Comparison of ENCODE assay signal across 8 mouse cellular contexts in the genomic region with DNA sequence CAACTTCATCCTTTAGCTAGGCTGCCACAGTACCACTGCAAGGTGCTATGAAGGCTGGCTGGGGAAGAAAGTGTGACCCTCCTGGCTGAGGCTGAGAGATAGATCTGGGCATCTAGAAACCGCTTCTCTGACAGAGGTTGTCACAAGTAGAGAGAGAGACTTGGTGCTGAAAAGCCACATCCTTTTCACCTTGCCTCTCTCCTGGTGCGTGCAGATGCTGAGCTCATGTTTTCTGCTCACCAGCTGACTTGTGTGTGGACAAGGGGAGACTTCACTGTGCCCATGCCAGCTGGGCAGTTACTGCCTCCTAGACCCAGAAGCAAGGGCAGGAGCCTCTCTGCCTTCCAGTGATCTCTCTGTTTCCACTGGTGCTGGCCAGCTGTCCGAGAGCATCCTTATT. TPM values are rescaled to one million over a fixed set of nuclear protein-coding genes. Genes with fewer than 3 reads are reported as not detected.
A peak's percentile ranks its signal among the peaks of the same experiment; 100 is the strongest.
DNase-seq lines count a peak whose midpoint lies in the region; ATAC-seq lines count a peak whose summit lies in the region.

No protein-coding gene starts in this region.

- peak overlapping the region; percentile 96 for H3K4me2 ChIP-seq in hindbrain, embryonic 13.5 days
- peak overlapping the region; percentile 81 for H3K4me2 ChIP-seq in midbrain, embryonic 16.5 days (ENCODE audit: low read length)

- peak overlapping the region; percentile 52; the same call in 1 of the 2 replicates for H3K27ac ChIP-seq in heart, embryonic 10.5 days
- no peak overlapping the region for H3K27ac ChIP-seq in hindbrain, embryonic 13.5 days
- H3K27ac ChIP-seq in midbrain, embryonic 16.5 days (ENCODE audit: low read length) = no peak overlapping the region

- no peak for DNase-seq in heart, embryonic 10.5 days (ENCODE audit: low spot score)
- DNase-seq in heart, postnatal 10 days = no peak
- peak; percentile 80 for DNase-seq in CD4-positive helper T cell, adult 2 months (ENCODE audit: low read depth, low spot score)
- DNase-seq in right cerebral cortex, adult 2 months (ENCODE audit: low spot score in 2 of 2) = no peak
- DNase-seq in right cerebral cortex, postnatal 10 days (ENCODE audit: low spot score in 2 of 2) = no peak
- no peak for DNase-seq in cerebellum, adult 18-20 months

- H3K4me3 ChIP-seq in heart, embryonic 10.5 days = peak overlapping the region; percentile 92; the same call in 1 of the 2 replicates
- no peak overlapping the region for H3K4me3 ChIP-seq in hindbrain, embryonic 13.5 days
- H3K4me3 ChIP-seq in midbrain, embryonic 16.5 days (ENCODE audit: low read depth, low read length) = no peak overlapping the region

- WGBS in heart, embryonic 10.5 days = 53% methylated on average over 3 of the region's 3 CpGs
- WGBS in hindbrain, embryonic 13.5 days = 69% methylated on average over 3 of the region's 3 CpGs
- WGBS in midbrain, embryonic 16.5 days = 66% methylated on average over 3 of the region's 3 CpGs

- no peak for ATAC-seq in hindbrain, embryonic 13.5 days (ENCODE audit: low FRiP score)
- no peak for ATAC-seq in midbrain, embryonic 16.5 days

- peak overlapping the region; percentile 49; the same call in 1 of the 2 replicates for H3K9ac ChIP-seq in hindbrain, embryonic 13.5 days
- no peak overlapping the region for H3K9ac ChIP-seq in midbrain, embryonic 16.5 days (ENCODE audit: low read depth, low read length)

- peaks cover 72% of the 10 kb centered on the region for H3K4me1 ChIP-seq in heart, embryonic 10.5 days
- peaks cover 63% of the 10 kb centered on the region for H3K4me1 ChIP-seq in hindbrain, embryonic 13.5 days (replicated peaks)
- no peaks in the 10 kb centered on the region; the same call in 1 of the 2 replicates for H3K4me1 ChIP-seq in midbrain, embryonic 16.5 days (ENCODE audit: control insufficient read depth, insufficient read depth, low read length)

- peaks cover 6% of the 10 kb centered on the region; the same call in 1 of the 2 replicates for H3K36me3 ChIP-seq in heart, embryonic 10.5 days
- no peaks in the 10 kb centered on the region for H3K36me3 ChIP-seq in hindbrain, embryonic 13.5 days
- no peaks in the 10 kb centered on the region for H3K36me3 ChIP-seq in midbrain, embryonic 16.5 days (ENCODE audit: control insufficient read depth, insufficient read depth, low read length)

- intact Hi-C loops in heart, postnatal 10 days (cut with DNase I) = no loop called here

- H3K9me3 ChIP-seq in heart, embryonic 10.5 days = no peaks in the 10 kb centered on the region
- H3K9me3 ChIP-seq in hindbrain, embryonic 13.5 days = no peaks in the 10 kb centered on the region
- no peaks in the 10 kb centered on the region for H3K9me3 ChIP-seq in midbrain, embryonic 16.5 days (replicated peaks; ENCODE audit: control insufficient read depth, low read length, poor library complexity, severe bottlenecking)

- H3K27me3 ChIP-seq in heart, embryonic 10.5 days (ENCODE audit: insufficient read depth, poor library complexity, severe bottlenecking) = no peaks in the 10 kb centered on the region
- H3K27me3 ChIP-seq in hindbrain, embryonic 13.5 days = no peaks in the 10 kb centered on the region
- no peaks in the 10 kb centered on the region for H3K27me3 ChIP-seq in midbrain, embryonic 16.5 days (ENCODE audit: control insufficient read depth, insufficient read depth, low read depth, low read length)

RNA-seq across cellular contexts. Expression of gene Heg1, which starts 3.6 kb away (rescaled TPM):
- polyA plus RNA-seq in heart, embryonic 10.5 days (2016; fragmentation: Nextera tagmentation; extraction: Ambion mirVana) = 26.3 and 33.0 TPM in 2 replicates
- 100 to 1,000 TPM; 234 to 263 TPM for total RNA-seq in heart, postnatal 10 days (2021)
- polyA plus RNA-seq in hindbrain, embryonic 13.5 days (2015; fragmentation: Nextera tagmentation; extraction: Ambion mirVana) = 10.2 and 10.6 TPM in 2 replicates
- polyA plus RNA-seq in midbrain, embryonic 16.5 days (2015; fragmentation: Nextera tagmentation; extraction: Ambion mirVana) = 9.4 and 12.4 TPM in 2 replicates
